ENCODE assay signal across 18 mouse cellular contexts in the genomic region with DNA sequence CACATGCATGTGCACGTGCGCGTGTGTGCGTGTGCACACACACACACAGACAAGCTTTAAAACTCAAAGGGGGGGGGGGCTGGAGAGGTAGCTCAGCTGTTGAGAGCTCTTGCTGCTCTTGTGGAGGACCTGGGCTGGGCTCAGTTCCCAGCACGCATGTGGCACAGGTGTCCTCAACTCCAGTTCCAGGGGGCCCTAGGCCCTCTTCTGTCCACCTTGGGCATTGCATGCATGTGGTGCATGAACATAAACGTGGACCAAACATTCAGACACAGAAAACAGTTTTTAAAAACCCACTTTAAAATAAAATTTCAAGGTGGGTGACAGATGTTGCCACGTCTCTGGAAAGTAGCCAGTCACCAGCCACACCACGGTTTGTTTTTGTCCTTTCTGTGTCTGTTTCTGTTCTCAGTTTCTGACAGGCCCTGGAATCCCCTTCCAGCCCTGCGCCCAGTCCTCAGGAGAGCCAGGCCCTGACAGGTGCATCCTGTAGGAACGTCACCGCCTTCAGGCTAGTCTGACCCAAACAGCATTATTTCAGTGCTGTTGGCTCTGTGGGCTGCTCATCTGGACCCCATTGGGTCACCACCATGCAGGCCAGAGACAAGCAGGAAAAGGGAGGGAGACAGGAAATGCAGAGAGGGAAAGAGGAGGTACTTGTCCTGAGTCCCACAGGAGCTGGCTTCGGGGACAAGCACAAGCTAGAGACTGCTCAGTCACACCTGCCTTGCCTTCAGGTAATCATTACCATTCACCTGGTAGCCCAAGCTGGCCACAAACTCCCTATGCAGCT. TPM values are rescaled to one million over a fixed set of nuclear protein-coding genes. Genes with fewer than 3 reads are reported as not detected.
DNase-seq lines count a peak whose midpoint lies in the region; ATAC-seq and TF ChIP-seq lines count a peak whose summit lies in the region.
"Had no signal": no experiment of that assay in that cellular context is flagged by ENCODE, and none has a peak within 500 bp of the region (broad histone marks: within the 10 kb centered on the region; RNA-seq: fewer than 3 reads in every experiment).

No protein-coding gene starts in this region.

- H3K27ac ChIP-seq in heart, postnatal 0 days (ENCODE audit: low read depth): no peak overlapping the region
- no peak overlapping the region for H3K27ac ChIP-seq in liver, postnatal 0 days (ENCODE audit: low read depth)
- no peak overlapping the region for H3K27ac ChIP-seq in liver, embryonic 12.5 days
- H3K27ac ChIP-seq: hindbrain, embryonic 14.5 days; limb, embryonic 13.5 days; macrophage had no signal

- no peak for ATAC-seq in heart, postnatal 0 days (ENCODE audit: insufficient read depth, low read depth)
- ATAC-seq in liver, postnatal 0 days: no peak
- no peak for ATAC-seq in liver, embryonic 12.5 days
- ATAC-seq in erythroid progenitor cell, adult 5-6 weeks (replicated peaks; ENCODE audit: low FRiP score, poor library complexity, severe bottlenecking): 0 out of 2 replicates have a peak, but pooled peaks have one; percentile 27
- ATAC-seq: activated CD4-positive, CD25-positive, alpha-beta regulatory T cell, adult 4 months; midbrain, embryonic 16.5 days had no signal

- peaks cover 89% of the 10 kb centered on the region for H3K36me3 ChIP-seq in heart, postnatal 0 days (replicated peaks; ENCODE audit: control insufficient read depth, insufficient read depth, low read length)
- peaks cover 70% of the 10 kb centered on the region for H3K36me3 ChIP-seq in liver, postnatal 0 days (replicated peaks; ENCODE audit: insufficient read depth, low read length)
- peaks cover 100% of the 10 kb centered on the region for H3K36me3 ChIP-seq in liver, embryonic 12.5 days
- H3K36me3 ChIP-seq in E14TG2a.4 (ENCODE audit: insufficient read depth, low read length): peaks cover 29% of the 10 kb centered on the region

- intact Hi-C loops in heart, postnatal 36 days (cut with DNase I): no loop called here

- H3K27me3 ChIP-seq in heart, postnatal 0 days (ENCODE audit: control insufficient read depth, insufficient read depth, low read length): no peaks in the 10 kb centered on the region
- no peaks in the 10 kb centered on the region for H3K27me3 ChIP-seq in liver, postnatal 0 days (ENCODE audit: insufficient read depth, low read length)
- no peaks in the 10 kb centered on the region for H3K27me3 ChIP-seq in liver, embryonic 12.5 days (replicated peaks)
- H3K27me3 ChIP-seq in E14TG2a.4 (ENCODE audit: insufficient read depth, low read length): no peaks in the 10 kb centered on the region
- H3K27me3 ChIP-seq: limb, embryonic 13.5 days had no signal

- H3K4me1 ChIP-seq in heart, postnatal 0 days (ENCODE audit: control insufficient read depth, insufficient read depth): no peaks in the 10 kb centered on the region
- H3K4me1 ChIP-seq in liver, postnatal 0 days (ENCODE audit: insufficient read depth): no peaks in the 10 kb centered on the region
- H3K4me1 ChIP-seq in liver, embryonic 12.5 days: 0 out of 2 replicates have a peak, but pooled peaks cover 4% of the 10 kb centered on the region
- peaks cover 6% of the 10 kb centered on the region; the same call in 1 of the 2 replicates for H3K4me1 ChIP-seq in E14TG2a.4 (replicated peaks; ENCODE audit: low read depth, low read length)

- H3K9me3 ChIP-seq in heart, postnatal 0 days (replicated peaks; ENCODE audit: control insufficient read depth, low read length): no peaks in the 10 kb centered on the region
- no peaks in the 10 kb centered on the region for H3K9me3 ChIP-seq in liver, postnatal 0 days (ENCODE audit: low read length)
- no peaks in the 10 kb centered on the region for H3K9me3 ChIP-seq in liver, embryonic 12.5 days (replicated peaks)
- H3K9me3 ChIP-seq in E14TG2a.4 (ENCODE audit: low read length): no peaks in the 10 kb centered on the region
- H3K9me3 ChIP-seq: limb, embryonic 13.5 days had no signal

- no peak overlapping the region for H3K4me3 ChIP-seq in heart, postnatal 0 days (ENCODE audit: low read depth, low read length)
- no peak overlapping the region for H3K4me3 ChIP-seq in liver, postnatal 0 days (ENCODE audit: low read depth, low read length)
- H3K4me3 ChIP-seq in liver, embryonic 12.5 days: no peak overlapping the region
- no peak overlapping the region for H3K4me3 ChIP-seq in E14TG2a.4 (replicated peaks; ENCODE audit: low read length)
- H3K4me3 ChIP-seq: limb, embryonic 13.5 days had no signal

- no peak overlapping the region for H3K9ac ChIP-seq in heart, postnatal 0 days (replicated peaks; ENCODE audit: low read depth, low read length)
- H3K9ac ChIP-seq in liver, postnatal 0 days (replicated peaks): no peak overlapping the region
- H3K9ac ChIP-seq in liver, embryonic 12.5 days: no peak overlapping the region
- H3K9ac ChIP-seq: hindbrain, embryonic 14.5 days; limb, embryonic 13.5 days had no signal

- TF ChIP-seq CTCF in heart, postnatal 0 days (IDR thresholded peaks at IDR 0.05; ENCODE audit: low read depth): 0 out of 2 replicates have a peak, but pooled peaks have one; percentile 12
- peak; percentile 48 for TF ChIP-seq CTCF in liver, postnatal 0 days (IDR thresholded peaks at IDR 0.05; ENCODE audit: low read depth)
- peak; percentile 46 for TF ChIP-seq CTCF in E14TG2a.4 (conservative IDR thresholded peaks at IDR 0.05; ENCODE audit: low read length)

- 76% methylated on average over 12 of the region's 12 CpGs for WGBS in heart, postnatal 0 days
- WGBS in liver, postnatal 0 days (ENCODE audit: insufficient replicate concordance): 87% methylated on average over 12 of the region's 12 CpGs
- WGBS in liver, embryonic 12.5 days (ENCODE audit: insufficient replicate concordance): 81% methylated on average over 12 of the region's 12 CpGs

- no peak for TF ChIP-seq EP300 in heart, postnatal 0 days (IDR thresholded peaks at IDR 0.05; ENCODE audit: low read depth)
- no peak for TF ChIP-seq EP300 in liver, postnatal 0 days (IDR thresholded peaks at IDR 0.05; ENCODE audit: low read depth)

- H3K4me2 ChIP-seq in heart, postnatal 0 days (ENCODE audit: low read depth, low read length): no peak overlapping the region
- no peak overlapping the region for H3K4me2 ChIP-seq in liver, postnatal 0 days (ENCODE audit: low read depth, low read length)
- H3K4me2 ChIP-seq in liver, embryonic 12.5 days: no peak overlapping the region
- H3K4me2 ChIP-seq: hindbrain, embryonic 14.5 days; limb, embryonic 13.5 days had no signal

- no peak for DNase-seq in heart, postnatal 0 days (ENCODE audit: low spot score)
- DNase-seq in heart, postnatal 36 days: no peak
- DNase-seq in liver, postnatal 0 days: no peak
- DNase-seq in urinary bladder, postnatal 14 days (ENCODE audit: low spot score): no peak
- no peak for DNase-seq in right cerebral cortex, postnatal 25 days
- DNase-seq: adrenal gland, postnatal 36 days; cerebellum, postnatal 14 days; kidney, adult 9 months; right cerebral cortex, postnatal 14 days; thymus, adult 2 months had no signal

RNA-seq across cellular contexts. Expression of a gene that starts 12.8 kb away (rescaled TPM):
- total RNA-seq in heart, postnatal 0 days (2014; rRNA removed; ENCODE audit: low replicate concordance): 40.8 and 53.2 TPM in 2 replicates
- 65.4 and 67.1 TPM in 2 replicates for polyA plus RNA-seq in heart, postnatal 0 days (2015; fragmentation: Nextera tagmentation; extraction: Ambion mirVana)
- total RNA-seq in heart, postnatal 36 days (2021): 100 to 1,000 TPM; 116 TPM
- polyA plus RNA-seq in liver, postnatal 0 days (2015; fragmentation: Nextera tagmentation; extraction: Ambion mirVana): 17.6 TPM in 2 replicates
- 31.7 and 33.5 TPM in 2 replicates for polyA plus RNA-seq in liver, embryonic 12.5 days (2016; fragmentation: Nextera tagmentation; extraction: Ambion mirVana)
- 40.4 and 58.3 TPM in 2 replicates for total RNA-seq in erythroid progenitor cell, adult 5-6 weeks (2015; ENCODE audit: low replicate concordance)
- total RNA-seq in erythroid progenitor cell, adult 5-6 weeks (2017; ENCODE audit: low replicate concordance): 20.3 and 33.6 TPM in 2 replicates

RNA-seq across cellular contexts. Expression of a gene that starts 50.2 kb away (rescaled TPM):
- 163 and 237 TPM in 2 replicates for total RNA-seq in heart, postnatal 0 days (2014; rRNA removed; ENCODE audit: low replicate concordance)
- polyA plus RNA-seq in heart, postnatal 0 days (2015; fragmentation: Nextera tagmentation; extraction: Ambion mirVana): 483 and 530 TPM in 2 replicates
- total RNA-seq in heart, postnatal 36 days (2021): 100 to 1,000 TPM; 309 to 323 TPM
- polyA plus RNA-seq in liver, postnatal 0 days (2015; fragmentation: Nextera tagmentation; extraction: Ambion mirVana): 118 and 124 TPM in 2 replicates
- polyA plus RNA-seq in liver, embryonic 12.5 days (2016; fragmentation: Nextera tagmentation; extraction: Ambion mirVana): 165 and 171 TPM in 2 replicates
- total RNA-seq in erythroid progenitor cell, adult 5-6 weeks (2015; ENCODE audit: low replicate concordance): 46.1 and 72.5 TPM in 2 replicates
- 24.0 and 38.4 TPM in 2 replicates for total RNA-seq in erythroid progenitor cell, adult 5-6 weeks (2017; ENCODE audit: low replicate concordance)
